Mouse (Mus musculus) midbrain, embryonic 11.5 days (tissue): ENCODE measurements at regions not wholly inside any gene's neighbourhood (a gene's known extent, or its start where the extent isn't known, plus 50 kb on each side); places are given as distances from the start of the nearest gene placed in this dataset.

Experiments
- ATAC-seq: fragments of 200-750 bp; cut with Nextera tagmentation; 2 replicates; pipeline ENCODE4 v1.8.0; 2017; ENCODE audit warnings: moderate TSS enrichment, moderate library complexity; ENCODE audit not compliant: low FRiP score
- DNase-seq: peaks from one replicate; pipeline ENCODE4 v3.0.0; 2015; ENCODE audit warnings: low spot score; ENCODE audit errors: missing footprints
- H3K27ac ChIP-seq: fragments of 300-500 bp; sonication (generic); 2 replicates; pipeline ENCODE4 v1.5.1; 2014; ENCODE audit warnings: low read depth, low read length
- H3K27me3 ChIP-seq: fragments of 300-500 bp; sonication (generic); 2 replicates; pipeline ENCODE4 v1.6.1; 2014; ENCODE audit warnings: mild to moderate bottlenecking, low read length, moderate library complexity, mixed read lengths; ENCODE audit not compliant: control insufficient read depth, insufficient read depth
- H3K36me3 ChIP-seq: fragments of 300-500 bp; sonication (generic); 2 replicates; pipeline ENCODE4 v1.6.1; 2014; ENCODE audit warnings: mild to moderate bottlenecking, low read length, moderate library complexity, mixed read lengths; ENCODE audit not compliant: control insufficient read depth, insufficient read depth
- H3K4me1 ChIP-seq: fragments of 300-500 bp; sonication (generic); 2 replicates; pipeline ENCODE4 v1.6.1; 2014; ENCODE audit warnings: low read length; ENCODE audit not compliant: control insufficient read depth, insufficient read depth
- H3K4me2 ChIP-seq: fragments of 300-500 bp; sonication (generic); 2 replicates; pipeline ENCODE4 v1.6.1; 2014; ENCODE audit warnings: mild to moderate bottlenecking, moderate library complexity
- H3K4me3 ChIP-seq: fragments of 300-500 bp; sonication (generic); 2 replicates; pipeline ENCODE4 v1.5.1; 2014; ENCODE audit warnings: low read depth, low read length
- H3K9ac ChIP-seq: fragments of 300-500 bp; sonication (generic); 2 replicates; pipeline ENCODE4 v1.6.1; 2014; ENCODE audit warnings: low read length
- H3K9me3 ChIP-seq: fragments of 300-500 bp; sonication (generic); 2 replicates; pipeline ENCODE4 v1.6.1; 2016; ENCODE audit warnings: low read length; ENCODE audit not compliant: control insufficient read depth
- WGBS: fragments of 180-500 bp; shearing (Covaris S2); extraction: QIAGEN DNeasy Blood & Tissue Kit; methylation state at CpG from one replicate; pipeline ENCODE4 v1.1.7; 2014; 5-methylcytosine and 5-hydroxymethylcytosine counted together

DNA sequence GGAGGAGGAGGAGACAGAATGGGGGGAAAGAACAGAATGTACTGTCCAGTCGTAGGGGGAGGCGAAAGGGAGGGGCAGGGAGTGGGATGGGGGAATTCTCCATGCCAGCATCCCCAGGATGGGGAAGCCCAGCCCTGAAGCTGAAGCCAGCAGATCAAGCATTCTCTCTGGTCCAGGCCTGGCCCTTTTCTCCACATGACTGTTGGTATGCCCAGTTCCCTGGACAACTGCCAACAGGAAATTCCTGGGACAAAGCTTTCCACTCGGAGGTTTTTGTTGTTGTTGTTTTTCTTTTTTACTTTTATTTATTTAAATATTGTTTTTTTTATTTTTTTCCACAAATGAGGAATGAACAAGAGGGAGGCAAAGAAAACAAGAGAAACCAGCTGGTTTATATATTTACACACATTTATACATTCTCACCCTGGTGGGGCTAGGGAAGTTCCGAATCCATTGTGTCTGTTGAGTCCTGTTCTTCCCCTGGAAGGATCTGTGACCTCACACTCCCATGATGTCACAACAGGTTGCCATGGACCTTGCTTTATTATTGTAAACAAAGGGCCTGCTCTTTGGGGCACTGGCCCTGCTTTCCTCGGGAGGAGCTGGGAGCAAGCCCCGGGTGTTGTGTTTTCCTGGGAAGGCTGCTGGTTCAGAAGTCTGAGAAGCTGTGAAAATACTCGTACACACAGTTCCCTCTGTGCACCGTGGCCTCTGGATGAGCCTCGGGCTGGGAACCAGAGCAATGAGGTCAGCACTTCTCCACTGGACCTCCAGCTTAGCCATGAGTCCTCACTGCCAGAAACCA lies 135.5 kb upstream of the Med13l start:
- no peaks in the 10 kb centered on the region for H3K9me3 ChIP-seq
- H3K36me3 ChIP-seq: no peaks in the 10 kb centered on the region
- peak; percentile 89 for DNase-seq
- H3K9ac ChIP-seq: no peak overlapping the region
- WGBS: 63% methylated on average over 9 of the region's 9 CpGs
- H3K27me3 ChIP-seq: no peaks in the 10 kb centered on the region
- H3K27ac ChIP-seq: no peak overlapping the region
- no peak for ATAC-seq
- no peak overlapping the region for H3K4me3 ChIP-seq
- no peak overlapping the region for H3K4me2 ChIP-seq
- peaks cover 9% of the 10 kb centered on the region for H3K4me1 ChIP-seq

- Histone ChIP-seq H3K4me1 (peaks cover 7% of the 10 kb centered on the region), H3K27ac (no peak overlapping the region), H3K9me3 (no peaks in the 10 kb centered on the region), H3K27me3 (no peaks in the 10 kb centered on the region), H3K4me3 (no peak overlapping the region), H3K9ac (no peak overlapping the region), H3K36me3 (no peaks in the 10 kb centered on the region), H3K4me2 (no peak overlapping the region)
- peak; percentile 75 for DNase-seq
- 69% methylated on average over 5 of the region's 5 CpGs for WGBS
- no peak for ATAC-seq
Measured at GRCm38 (mm10) chr5:118426673-118427072, 133.8 kb upstream of the Med13l start.

GRCm38 (mm10) chr5:118428323-118429095 lies 132.0 kb upstream of the Med13l start:
- ATAC-seq (no peak), DNase-seq (peak; percentile 44)
- Histone ChIP-seq H3K4me2 (no peak overlapping the region), H3K9me3 (no peaks in the 10 kb centered on the region), H3K27ac (no peak overlapping the region), H3K27me3 (no peaks in the 10 kb centered on the region), H3K36me3 (no peaks in the 10 kb centered on the region), H3K9ac (no peak overlapping the region), H3K4me1 (no peaks in the 10 kb centered on the region), H3K4me3 (no peak overlapping the region)
- 90% methylated on average over 18 of the region's 18 CpGs for WGBS

DNA sequence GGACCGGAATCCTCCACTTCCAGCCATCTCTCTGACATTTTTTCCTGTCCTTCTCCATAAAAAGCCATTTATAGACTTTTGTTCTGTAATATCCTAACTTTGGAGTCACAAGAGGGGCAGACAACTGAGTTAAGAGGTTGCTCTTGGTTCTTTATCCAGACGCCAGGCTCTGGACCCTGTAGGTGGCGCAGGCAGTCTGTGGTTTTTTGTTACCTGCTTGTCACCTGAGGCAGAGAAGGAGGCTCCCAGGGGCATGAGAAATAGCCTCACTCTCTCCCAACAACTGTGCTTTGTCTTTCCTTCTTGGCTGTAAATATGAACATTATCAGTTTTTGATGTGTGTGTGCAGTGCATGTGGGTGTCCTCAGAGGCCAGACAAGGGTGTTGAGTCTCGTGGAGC lies 126.9 kb upstream of the Med13l start:
- H3K27me3 ChIP-seq: peaks cover 25% of the 10 kb centered on the region
- no peak overlapping the region for H3K27ac ChIP-seq
- H3K4me1 ChIP-seq: peaks cover 6% of the 10 kb centered on the region
- WGBS: 75% methylated on average over 4 of the region's 4 CpGs
- DNase-seq (no peak), ATAC-seq (no peak)
- H3K9me3 ChIP-seq: no peaks in the 10 kb centered on the region
- H3K9ac ChIP-seq: no peak overlapping the region
- H3K36me3 ChIP-seq: no peaks in the 10 kb centered on the region
- no peak overlapping the region for H3K4me3 ChIP-seq
- no peak overlapping the region for H3K4me2 ChIP-seq

DNA sequence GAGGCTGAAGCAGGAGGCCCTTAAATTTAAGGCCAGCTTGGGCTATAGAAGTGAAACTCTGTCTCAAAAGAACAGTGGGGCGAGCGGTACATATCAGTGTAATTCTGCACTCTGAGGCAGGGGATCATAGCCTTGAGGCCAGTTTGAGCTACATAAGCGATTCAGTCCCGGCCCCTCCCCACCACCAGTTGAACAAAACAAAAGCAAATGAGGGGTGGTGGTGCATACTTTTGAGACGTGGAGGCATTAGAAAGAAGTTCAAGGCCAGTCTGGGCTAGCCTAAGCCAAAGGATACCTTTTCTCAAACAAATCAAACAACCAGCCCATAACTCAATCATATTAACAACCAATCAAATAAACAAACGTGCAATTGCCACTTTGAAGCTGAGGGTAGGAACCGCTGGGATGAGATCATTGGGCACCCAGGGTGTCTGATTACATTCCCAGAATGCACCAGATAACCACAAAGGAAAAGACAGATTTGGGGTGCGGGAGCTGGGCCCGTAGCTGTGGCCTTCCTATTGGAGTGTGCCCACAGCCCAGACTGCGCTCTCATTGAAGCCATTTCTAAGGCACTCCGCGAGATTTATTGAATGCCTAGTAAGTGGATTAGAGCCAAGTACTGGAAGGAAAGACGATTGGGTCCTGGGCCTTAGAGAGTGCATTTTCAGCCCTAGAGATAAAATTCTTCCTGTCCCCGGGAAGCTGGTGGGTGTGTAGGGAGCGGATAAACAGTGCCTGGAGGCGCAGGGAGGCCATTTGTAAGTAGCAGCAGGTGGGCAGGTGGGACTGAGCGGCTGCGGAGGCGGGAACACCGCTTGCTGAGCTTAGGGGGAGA lies 125.5 kb upstream of the Med13l start:
- H3K27ac ChIP-seq: no peak overlapping the region
- no peak overlapping the region for H3K9ac ChIP-seq
- no peak for DNase-seq
- H3K4me2 ChIP-seq: no peak overlapping the region
- peaks cover 6% of the 10 kb centered on the region for H3K4me1 ChIP-seq
- no peak for ATAC-seq
- H3K4me3 ChIP-seq: no peak overlapping the region
- H3K36me3 ChIP-seq: no peaks in the 10 kb centered on the region
- WGBS: 13% methylated on average over 20 of the region's 20 CpGs
- no peaks in the 10 kb centered on the region for H3K9me3 ChIP-seq
- peaks cover 25% of the 10 kb centered on the region for H3K27me3 ChIP-seq

- Histone ChIP-seq H3K36me3 (no peaks in the 10 kb centered on the region), H3K4me1 (peaks cover 6% of the 10 kb centered on the region), H3K9me3 (no peaks in the 10 kb centered on the region), H3K9ac (no peak overlapping the region), H3K4me3 (no peak overlapping the region), H3K27me3 (peaks cover 25% of the 10 kb centered on the region), H3K27ac (no peak overlapping the region), H3K4me2 (no peak overlapping the region)
- ATAC-seq (no peak), DNase-seq (no peak)
- 19% methylated on average over 7 of the region's 7 CpGs for WGBS
Measured at GRCm38 (mm10) chr5:118435556-118435950, 124.9 kb upstream of the Med13l start.

DNA sequence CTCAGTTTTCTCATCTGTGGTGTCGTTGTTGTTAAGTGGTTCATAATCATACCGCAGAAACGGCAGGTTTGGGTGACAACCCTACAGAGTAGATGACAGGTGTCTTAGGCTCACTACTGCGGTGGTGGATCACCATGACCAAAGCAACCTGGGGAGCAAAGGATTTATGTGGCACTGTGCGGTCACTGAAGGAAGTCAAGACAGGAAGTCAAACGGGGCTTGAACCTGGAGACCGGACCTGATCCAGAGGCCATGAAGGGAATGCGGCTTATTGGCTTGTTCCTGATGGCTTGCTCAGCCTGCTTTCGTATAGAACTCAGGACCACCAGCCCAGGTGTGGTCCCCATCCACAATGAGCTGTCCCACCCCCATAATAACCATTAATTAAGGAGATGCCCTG lies 124.4 kb upstream of the Med13l start:
- H3K4me2 ChIP-seq: no peak overlapping the region
- no peaks in the 10 kb centered on the region for H3K36me3 ChIP-seq
- no peak overlapping the region for H3K9ac ChIP-seq
- ATAC-seq: no peak
- H3K4me3 ChIP-seq: no peak overlapping the region
- no peak overlapping the region for H3K27ac ChIP-seq
- peaks cover 6% of the 10 kb centered on the region for H3K4me1 ChIP-seq
- DNase-seq: no peak
- H3K27me3 ChIP-seq: peaks cover 25% of the 10 kb centered on the region
- no peaks in the 10 kb centered on the region for H3K9me3 ChIP-seq
- WGBS: 16% methylated on average over 9 of the region's 9 CpGs

DNA sequence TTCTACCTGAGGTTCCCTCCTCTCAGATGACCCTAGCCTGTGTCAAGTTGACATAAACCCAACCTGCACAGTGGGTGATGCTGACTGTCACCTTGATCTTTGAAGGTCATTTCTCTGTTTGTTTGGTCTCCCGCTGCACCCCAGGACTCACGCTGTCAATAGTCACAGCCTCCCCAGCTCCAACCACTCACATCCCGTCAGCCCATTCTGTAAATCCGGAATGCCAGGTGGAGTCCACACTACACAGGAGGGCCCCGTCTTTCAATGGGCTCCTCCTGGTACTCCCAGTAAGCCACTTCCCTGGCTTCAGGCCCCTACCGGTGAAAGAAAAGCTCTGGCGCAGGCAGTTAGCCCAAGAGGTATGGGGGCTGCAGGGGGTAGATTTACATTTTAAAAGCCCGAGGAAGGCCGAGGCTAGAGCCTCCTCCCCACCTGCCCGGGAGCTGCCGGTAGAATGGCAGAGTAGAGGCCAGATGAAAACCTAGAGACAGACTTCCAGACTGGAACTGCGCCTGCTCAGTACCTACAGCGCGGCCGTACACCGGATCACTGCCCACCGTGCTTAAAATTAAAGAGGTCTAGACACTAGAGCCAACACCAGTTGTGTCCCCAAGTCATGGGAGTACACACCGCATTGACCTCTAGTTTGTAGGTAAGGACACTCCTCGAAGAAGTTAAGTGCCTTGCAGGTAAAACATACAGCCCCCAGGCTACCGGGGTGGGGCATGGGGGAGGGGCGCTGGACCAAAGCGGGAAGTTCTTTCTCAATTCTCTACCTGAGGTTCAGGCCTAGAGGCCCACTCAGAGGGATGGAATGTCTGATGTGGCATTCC lies 123.8 kb upstream of the Med13l start:
- DNase-seq (no peak), ATAC-seq (no peak)
- Histone ChIP-seq H3K4me3 (no peak overlapping the region), H3K9ac (no peak overlapping the region), H3K27ac (no peak overlapping the region), H3K27me3 (peaks cover 25% of the 10 kb centered on the region), H3K4me2 (0 out of 2 replicates have a peak overlapping the region, but pooled peaks have one; percentile 6), H3K4me1 (peaks cover 6% of the 10 kb centered on the region), H3K9me3 (no peaks in the 10 kb centered on the region), H3K36me3 (no peaks in the 10 kb centered on the region)
- WGBS: 6% methylated on average over 22 of the region's 22 CpGs
